Mouse (Mus musculus) intestine, postnatal 0 days (tissue): ENCODE results near the gene Pappa2. TPM values are rescaled to one million over a fixed set of nuclear protein-coding genes. Genes with fewer than 3 reads are reported as not detected.

Experiments
- ATAC-seq: fragments of 200-750 bp; cut with Nextera tagmentation; 2 replicates; pipeline ENCODE4 v1.8.0; 2017; ENCODE audit warnings: mild to moderate bottlenecking, moderate TSS enrichment, moderate library complexity
- H3K27ac ChIP-seq: fragments of 300-500 bp; sonication (generic); 2 replicates; pipeline ENCODE4 v1.5.1; 2014; ENCODE audit warnings: mild to moderate bottlenecking, low read depth, low read length, moderate library complexity
- H3K27me3 ChIP-seq: fragments of 300-500 bp; sonication (generic); replicated peaks from 2 replicates; pipeline ENCODE4 v1.6.1; 2014; ENCODE audit warnings: low read length, mixed read lengths; ENCODE audit not compliant: control insufficient read depth, insufficient read depth
- H3K36me3 ChIP-seq: fragments of 300-500 bp; sonication (generic); 2 replicates; pipeline ENCODE4 v1.6.1; 2014; ENCODE audit warnings: mild to moderate bottlenecking, moderate library complexity; ENCODE audit not compliant: control insufficient read depth, insufficient read depth
- H3K4me1 ChIP-seq: fragments of 300-500 bp; sonication (generic); replicated peaks from 2 replicates; pipeline ENCODE4 v1.6.1; 2014; ENCODE audit warnings: antibody characterized with exemption, low read length, mixed read lengths; ENCODE audit not compliant: control insufficient read depth, insufficient read depth
- H3K4me2 ChIP-seq: fragments of 300-500 bp; sonication (generic); replicated peaks from 2 replicates; pipeline ENCODE4 v1.6.1; 2014; ENCODE audit warnings: low read depth, mild to moderate bottlenecking, moderate library complexity
- H3K4me3 ChIP-seq: fragments of 300-500 bp; sonication (generic); 2 replicates; pipeline ENCODE4 v1.5.1; 2014; ENCODE audit warnings: low read depth, low read length
- H3K9ac ChIP-seq: fragments of 300-500 bp; sonication (generic); 2 replicates; pipeline ENCODE4 v1.6.1; 2014; ENCODE audit warnings: mild to moderate bottlenecking, low read depth, low read length
- H3K9me3 ChIP-seq: fragments of 300-500 bp; sonication (generic); 2 replicates; pipeline ENCODE4 v1.6.1; 2016; ENCODE audit warnings: mixed run types; ENCODE audit not compliant: control insufficient read depth
- CTCF ChIP-seq: sonication (generic); IDR thresholded peaks from 2 replicates; pipeline ENCODE4 v1.5.1; 2016; ENCODE audit warnings: low read depth, mild to moderate bottlenecking, control low read depth, antibody characterized with exemption, moderate library complexity
- WGBS: fragments of 180-500 bp; shearing (Covaris S2); extraction: QIAGEN DNeasy Blood & Tissue Kit; methylation state at CpG from one replicate; pipeline ENCODE4 v1.1.7; 2014; 5-methylcytosine and 5-hydroxymethylcytosine counted together
- polyA plus RNA-seq: library from polyadenylated mRNA; unstranded; fragments of >200 nt; fragmentation: Nextera tagmentation; extraction: Ambion mirVana; gene quantifications from 2 replicates; pipeline ENCODE4 v1.2.1, GENCODE M21; 2015

Gene Pappa2
- polyA plus RNA-seq, 1 experiment from 2014 or later: 0.33 TPM

DNA sequence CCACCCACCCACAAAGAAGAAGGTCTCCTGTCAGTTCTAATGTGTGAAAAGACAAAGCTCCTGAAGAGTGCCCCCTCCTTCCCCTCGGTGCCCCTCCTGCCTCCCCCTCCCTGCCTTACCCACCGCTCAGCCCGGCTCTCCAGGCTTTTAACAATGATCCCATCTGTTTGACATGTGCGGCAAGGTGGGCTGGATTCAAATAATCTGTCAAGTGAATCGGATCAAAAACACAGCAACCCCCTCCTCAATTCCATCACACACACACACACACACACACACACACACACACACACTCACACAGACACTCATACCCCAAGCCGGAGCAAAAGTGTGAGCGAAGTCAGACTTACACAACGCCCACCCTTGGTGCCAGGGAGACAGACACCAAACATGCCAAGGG, 19.7 kb downstream of the Pappa2 start:
- H3K4me1 ChIP-seq: no peaks in the 10 kb centered on the region
- H3K27me3 ChIP-seq: no peaks in the 10 kb centered on the region
- no peak for ATAC-seq
- 24% methylated on average over 8 of the region's 8 CpGs for WGBS
- TF ChIP-seq CTCF: no peak
- H3K4me2 ChIP-seq: no peak overlapping the region; the same call in 1 of the 2 replicates
- no peaks in the 10 kb centered on the region for H3K36me3 ChIP-seq
- H3K4me3 ChIP-seq: no peak overlapping the region
- H3K9me3 ChIP-seq: no peaks in the 10 kb centered on the region
- no peak overlapping the region for H3K9ac ChIP-seq
- no peak overlapping the region for H3K27ac ChIP-seq

DNA sequence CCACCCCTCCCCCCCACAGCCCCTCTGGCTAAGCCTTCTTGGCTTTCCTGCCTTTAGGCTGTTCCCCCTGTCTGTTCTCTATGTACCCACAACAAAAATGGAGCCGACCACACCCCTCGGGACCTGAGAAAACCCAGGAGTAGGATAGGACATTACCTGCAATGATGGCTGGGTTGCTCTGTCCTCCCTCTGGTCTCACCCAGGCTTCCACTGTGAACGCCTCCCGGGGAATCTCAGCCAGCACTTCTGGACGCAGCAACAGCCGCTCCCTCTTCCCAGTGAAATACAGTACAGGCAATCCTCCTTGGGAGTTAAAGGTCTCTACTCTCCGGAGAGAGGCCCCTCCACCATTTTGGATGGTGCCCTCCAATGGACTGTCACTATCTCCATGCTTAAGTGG, 23.9 kb downstream of the Pappa2 start:
- no peak for ATAC-seq
- 83% methylated on average over 7 of the region's 7 CpGs for WGBS
- TF ChIP-seq CTCF: no peak

DNA sequence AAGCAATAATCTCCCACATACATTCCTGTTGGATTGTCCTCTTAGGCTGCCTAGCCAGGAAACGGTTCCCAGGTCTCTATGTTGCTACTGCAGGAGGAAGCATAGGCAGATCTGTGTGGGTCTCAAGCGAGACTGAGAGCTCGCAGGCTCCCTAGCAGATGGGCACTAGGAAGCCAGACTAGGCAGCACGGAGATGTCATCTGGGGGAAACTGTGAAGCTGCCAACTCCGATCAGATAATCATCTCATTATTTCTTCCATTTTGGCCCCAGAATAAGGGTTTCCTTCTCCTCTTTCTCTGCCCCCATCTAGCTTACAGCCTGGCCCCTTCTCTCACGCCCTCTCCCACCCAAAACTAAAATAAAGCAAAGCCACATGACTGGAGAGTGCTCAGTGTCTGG, 25.5 kb downstream of the Pappa2 start:
- Histone ChIP-seq H3K9ac (no peak overlapping the region), H3K9me3 (no peaks in the 10 kb centered on the region), H3K36me3 (no peaks in the 10 kb centered on the region), H3K27me3 (no peaks in the 10 kb centered on the region), H3K4me3 (no peak overlapping the region), H3K4me1 (no peaks in the 10 kb centered on the region), H3K4me2 (no peak overlapping the region), H3K27ac (no peak overlapping the region)
- no peak for ATAC-seq
- no peak for TF ChIP-seq CTCF
- WGBS: 64% methylated on average over 6 of the region's 6 CpGs

More for the DNA sequence above, 23.9 kb downstream of the Pappa2 start:
- H3K36me3 ChIP-seq: no peaks in the 10 kb centered on the region
- no peak overlapping the region for H3K9ac ChIP-seq
- H3K4me2 ChIP-seq: no peak overlapping the region
- no peaks in the 10 kb centered on the region for H3K9me3 ChIP-seq
- no peak overlapping the region for H3K27ac ChIP-seq
- H3K27me3 ChIP-seq: no peaks in the 10 kb centered on the region
- H3K4me1 ChIP-seq: no peaks in the 10 kb centered on the region
- no peak overlapping the region for H3K4me3 ChIP-seq

- Histone ChIP-seq H3K4me3 (no peak overlapping the region), H3K4me1 (no peaks in the 10 kb centered on the region), H3K36me3 (no peaks in the 10 kb centered on the region), H3K4me2 (no peak overlapping the region), H3K27me3 (no peaks in the 10 kb centered on the region), H3K9me3 (no peaks in the 10 kb centered on the region), H3K27ac (no peak overlapping the region), H3K9ac (no peak overlapping the region)
- WGBS: 40% methylated on average over 6 of the region's 6 CpGs
- TF ChIP-seq CTCF: peak; percentile 94
- no peak for ATAC-seq
Measured at GRCm38 (mm10) chr1:158953479-158954207, 26.6 kb downstream of the Pappa2 start.

GRCm38 (mm10) chr1:158949041-158949440, 31.2 kb downstream of the Pappa2 start:
- Histone ChIP-seq H3K4me3 (no peak overlapping the region), H3K36me3 (no peaks in the 10 kb centered on the region), H3K4me2 (no peak overlapping the region), H3K9me3 (no peaks in the 10 kb centered on the region), H3K4me1 (no peaks in the 10 kb centered on the region), H3K9ac (no peak overlapping the region), H3K27ac (no peak overlapping the region), H3K27me3 (no peaks in the 10 kb centered on the region)
- ATAC-seq: no peak
- TF ChIP-seq CTCF: no peak
- 88% methylated on average over 6 of the region's 6 CpGs for WGBS

DNA sequence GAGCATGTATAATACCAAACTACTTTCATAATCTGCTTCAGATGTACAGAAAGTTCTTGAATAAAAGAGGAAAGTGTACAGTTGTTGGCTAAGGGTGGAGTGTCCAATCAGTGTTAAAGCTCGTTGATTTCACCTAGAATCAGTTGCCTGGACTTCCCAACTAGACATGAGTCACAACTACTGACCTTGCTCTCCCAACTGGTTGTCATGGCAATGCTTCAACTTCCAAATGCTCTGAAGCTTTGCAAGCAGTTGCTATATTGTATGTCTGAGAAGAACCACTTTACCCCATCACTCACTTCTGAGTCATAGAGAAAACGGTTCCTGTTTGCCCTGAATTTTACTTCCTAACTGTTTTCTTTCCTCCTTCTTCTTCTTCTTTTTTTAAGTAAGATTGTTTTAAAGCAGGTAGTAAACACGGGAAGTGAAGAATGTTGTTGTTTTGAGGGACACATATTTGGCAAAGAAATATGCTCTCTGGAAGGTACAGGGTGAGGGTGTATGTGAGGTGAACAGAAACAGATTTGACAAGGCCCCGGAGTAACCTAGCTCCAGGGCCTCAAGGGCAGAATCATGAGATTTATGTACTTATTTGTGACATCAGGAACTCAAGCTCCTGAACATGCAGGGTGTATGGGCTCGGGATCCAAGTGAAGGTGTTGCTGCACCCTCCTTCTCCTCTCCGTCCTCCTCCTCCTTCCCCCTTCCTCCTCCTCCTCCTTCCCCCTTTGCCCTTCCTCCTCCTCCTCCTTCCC, 32.1 kb downstream of the Pappa2 start:
- no peak for ATAC-seq
- Histone ChIP-seq H3K4me1 (no peaks in the 10 kb centered on the region), H3K27me3 (no peaks in the 10 kb centered on the region), H3K4me3 (no peak overlapping the region), H3K9ac (no peak overlapping the region), H3K27ac (no peak overlapping the region), H3K4me2 (no peak overlapping the region), H3K36me3 (no peaks in the 10 kb centered on the region), H3K9me3 (no peaks in the 10 kb centered on the region)
- TF ChIP-seq CTCF: no peak
- 65% methylated on average over 6 of the region's 6 CpGs for WGBS
